ENCODE assay signal across 30 mouse cellular contexts in the genomic region with DNA sequence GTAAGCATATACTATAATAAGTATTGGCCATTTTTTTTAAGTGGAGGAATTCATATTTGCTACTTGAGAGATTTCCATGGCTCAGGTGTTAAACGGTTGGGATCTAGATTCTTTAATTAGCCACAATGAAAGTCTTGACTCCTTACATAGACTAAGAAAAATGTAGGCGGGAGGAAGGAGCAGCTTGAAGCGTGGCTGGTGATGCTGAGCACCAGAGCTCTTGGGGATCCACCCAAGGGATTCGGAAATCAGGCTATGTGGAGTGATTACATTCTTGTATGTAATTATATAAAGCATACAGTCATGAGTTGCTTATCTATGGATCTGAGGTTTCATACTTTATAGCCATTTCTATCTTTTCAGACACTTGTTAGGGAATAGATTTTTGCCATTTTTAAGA. TPM values are rescaled to one million over a fixed set of nuclear protein-coding genes. Genes with fewer than 3 reads are reported as not detected.
DNase-seq lines count a peak whose midpoint lies in the region; ATAC-seq and TF ChIP-seq lines count a peak whose summit lies in the region.
"Had no signal": no experiment of that assay in that cellular context is flagged by ENCODE, and none has a peak within 500 bp of the region (broad histone marks: within the 10 kb centered on the region; RNA-seq: fewer than 3 reads in every experiment).

No protein-coding gene starts in this region.

- no peak overlapping the region for H3K27ac ChIP-seq in midbrain, embryonic 14.5 days (replicated peaks; ENCODE audit: low read depth, low read length)
- H3K27ac ChIP-seq in midbrain, postnatal 0 days (ENCODE audit: low read depth, low read length) = no peak overlapping the region
- no peak overlapping the region for H3K27ac ChIP-seq in forebrain, embryonic 10.5 days
- H3K27ac ChIP-seq: embryonic facial prominence, embryonic 10.5 days; embryonic facial prominence, embryonic 12.5 days; forebrain, embryonic 12.5 days had no signal

- H3K4me2 ChIP-seq in midbrain, embryonic 14.5 days (ENCODE audit: low read length) = no peak overlapping the region
- H3K4me2 ChIP-seq in midbrain, postnatal 0 days (ENCODE audit: low read depth, low read length, poor library complexity, severe bottlenecking) = no peak overlapping the region
- H3K4me2 ChIP-seq: embryonic facial prominence, embryonic 12.5 days; forebrain, embryonic 12.5 days had no signal

- no peaks in the 10 kb centered on the region for H3K9me3 ChIP-seq in midbrain, embryonic 14.5 days (ENCODE audit: control insufficient read depth, low read length)
- no peaks in the 10 kb centered on the region for H3K9me3 ChIP-seq in midbrain, postnatal 0 days (ENCODE audit: low read length)
- H3K9me3 ChIP-seq in forebrain, embryonic 10.5 days = no peaks in the 10 kb centered on the region
- H3K9me3 ChIP-seq: embryonic facial prominence, embryonic 10.5 days; embryonic facial prominence, embryonic 12.5 days; forebrain, embryonic 12.5 days; G1E had no signal

- DNase-seq in frontal cortex, postnatal 10 days (ENCODE audit: low spot score in 2 of 2) = no peak
- peak; percentile 9 for DNase-seq in midbrain, embryonic 14.5 days
- DNase-seq in midbrain, postnatal 0 days (ENCODE audit: low spot score) = no peak
- DNase-seq in right cerebral cortex, adult 18-20 months = peak; percentile 47
- no peak for DNase-seq in right cerebral cortex, postnatal 25 days
- peak; percentile 65 for DNase-seq in telencephalon, adult 2 months (ENCODE audit: low read depth, low spot score)
- DNase-seq in forebrain, embryonic 10.5 days (ENCODE audit: extremely low spot score, low spot score) = no peak
- DNase-seq: adrenal gland, adult 8-10 months; adrenal gland, postnatal 14 days; adrenal gland, postnatal 36 days; B cell, adult 2 months; cerebellum, adult 11-12 months; cerebellum, adult 2 months; cerebellum, adult 9-10 months; cerebellum, postnatal 10 days; cerebellum, postnatal 25 days had no signal

- no peak overlapping the region for H3K9ac ChIP-seq in midbrain, embryonic 14.5 days (replicated peaks; ENCODE audit: low read length)
- H3K9ac ChIP-seq in midbrain, postnatal 0 days (replicated peaks; ENCODE audit: low read length, poor library complexity, severe bottlenecking) = no peak overlapping the region
- H3K9ac ChIP-seq: embryonic facial prominence, embryonic 12.5 days; forebrain, embryonic 12.5 days had no signal

- no peaks in the 10 kb centered on the region for H3K27me3 ChIP-seq in midbrain, embryonic 14.5 days (ENCODE audit: control insufficient read depth, insufficient read depth, low read length)
- H3K27me3 ChIP-seq in midbrain, postnatal 0 days (ENCODE audit: insufficient read depth, low read length) = no peaks in the 10 kb centered on the region
- H3K27me3 ChIP-seq in forebrain, embryonic 10.5 days (ENCODE audit: poor library complexity, severe bottlenecking) = no peaks in the 10 kb centered on the region
- H3K27me3 ChIP-seq: CH12.LX; embryonic facial prominence, embryonic 12.5 days; forebrain, embryonic 12.5 days had no signal

- peak; percentile 98 for ATAC-seq in frontal cortex, adult (ENCODE audit: low TSS enrichment)
- ATAC-seq in midbrain, embryonic 14.5 days (ENCODE audit: low FRiP score, low TSS enrichment) = no peak
- ATAC-seq in midbrain, postnatal 0 days (ENCODE audit: low FRiP score) = no peak
- ATAC-seq: activated CD4-positive, CD25-positive, alpha-beta regulatory T cell, adult 4 months; CD4-positive, CD25-positive, alpha-beta regulatory T cell, adult 4 months; forebrain, embryonic 14.5 days; forebrain, embryonic 16.5 days; Patski had no signal

- no peaks in the 10 kb centered on the region for H3K36me3 ChIP-seq in midbrain, embryonic 14.5 days (ENCODE audit: control insufficient read depth, insufficient read depth, low read length)
- H3K36me3 ChIP-seq in midbrain, postnatal 0 days (ENCODE audit: insufficient read depth, low read length) = no peaks in the 10 kb centered on the region
- no peaks in the 10 kb centered on the region for H3K36me3 ChIP-seq in forebrain, embryonic 10.5 days (replicated peaks)
- H3K36me3 ChIP-seq: embryonic facial prominence, embryonic 10.5 days; embryonic facial prominence, embryonic 12.5 days; forebrain, embryonic 12.5 days; G1E had no signal

- H3K4me3 ChIP-seq in midbrain, embryonic 14.5 days (replicated peaks; ENCODE audit: low read depth, low read length) = no peak overlapping the region
- no peak overlapping the region for H3K4me3 ChIP-seq in midbrain, postnatal 0 days (ENCODE audit: low read depth, low read length)
- no peak overlapping the region for H3K4me3 ChIP-seq in forebrain, embryonic 10.5 days
- H3K4me3 ChIP-seq: embryonic facial prominence, embryonic 10.5 days; embryonic facial prominence, embryonic 12.5 days; forebrain, embryonic 12.5 days had no signal

- 77% methylated on average over 4 of the region's 4 CpGs for WGBS in midbrain, embryonic 14.5 days
- 59% methylated on average over 4 of the region's 4 CpGs for WGBS in midbrain, postnatal 0 days
- 85% methylated on average over 4 of the region's 4 CpGs for WGBS in forebrain, embryonic 10.5 days

- no peak for TF ChIP-seq CTCF in midbrain, postnatal 0 days (IDR thresholded peaks at IDR 0.05)

- H3K4me1 ChIP-seq in midbrain, embryonic 14.5 days (ENCODE audit: control insufficient read depth, insufficient read depth, low read length) = no peaks in the 10 kb centered on the region
- no peaks in the 10 kb centered on the region for H3K4me1 ChIP-seq in midbrain, postnatal 0 days (ENCODE audit: insufficient read depth, low read length)
- H3K4me1 ChIP-seq in forebrain, embryonic 10.5 days = no peaks in the 10 kb centered on the region
- H3K4me1 ChIP-seq: embryonic facial prominence, embryonic 10.5 days; embryonic facial prominence, embryonic 12.5 days; forebrain, embryonic 12.5 days had no signal

RNA-seq across cellular contexts. Expression of gene Ccdc175, which starts 5.3 kb away (rescaled TPM):
- 0.08 and 0.11 TPM in 2 replicates for polyA plus RNA-seq in midbrain, embryonic 14.5 days (2014; fragmentation: Nextera tagmentation; extraction: Ambion mirVana)
- total RNA-seq in midbrain, postnatal 0 days (2014; rRNA removed) = not detected in 2 replicates
- polyA plus RNA-seq in midbrain, postnatal 0 days (2015; fragmentation: Nextera tagmentation; extraction: Ambion mirVana) = 0.06 and 0.07 TPM in 2 replicates
- polyA plus RNA-seq in forebrain, embryonic 10.5 days (2016; fragmentation: Nextera tagmentation; extraction: Ambion mirVana) = not detected in 2 replicates
- total RNA-seq: adrenal gland, adult 18-20 months; adrenal gland, adult 8-10 months; adrenal gland, postnatal 14 days; adrenal gland, postnatal 36 days; CH12.LX; G1E had no signal
- polyA plus RNA-seq: activated CD4-positive, CD25-positive, alpha-beta regulatory T cell, adult 4 months; cerebellum, adult 2 months; cortical plate, adult 2 months; embryonic facial prominence, embryonic 10.5 days; embryonic facial prominence, embryonic 12.5 days; embryonic facial prominence, embryonic 14.5 days; forebrain, embryonic 12.5 days; forebrain, embryonic 14.5 days; forebrain, embryonic 16.5 days; G1E; Patski had no signal

Comparison
In these comparisons a context has a peak if more than half of its experiments do, and no peak if none do; other contexts are left out.
1. DNase-seq: peak in midbrain, embryonic 14.5 days (single experiment), right cerebral cortex, adult 18-20 months (single experiment) and telencephalon, adult 2 months (single experiment); none in frontal cortex, postnatal 10 days (0 of 2), midbrain, postnatal 0 days (single experiment), right cerebral cortex, postnatal 25 days (single experiment) and forebrain, embryonic 10.5 days (single experiment).